Mouse (Mus musculus) erythroblast, embryonic 14.5 days (primary cell): ENCODE measurements around the gene Pla2g1b. TPM values are rescaled to one million over a fixed set of nuclear protein-coding genes. Genes with fewer than 3 reads are reported as not detected.

ENCODE experiments used
- H3K27me3 ChIP-seq: 2 replicates; pipeline ENCODE4 v1.6.1; 2012; ENCODE audit warnings: inconsistent platforms; ENCODE audit not compliant: control insufficient read depth
- H3K36me3 ChIP-seq: 2 replicates; pipeline ENCODE4 v1.6.1; 2012; ENCODE audit warnings: mild to moderate bottlenecking, inconsistent platforms; ENCODE audit not compliant: control insufficient read depth
- H3K4me1 ChIP-seq: 2 replicates; pipeline ENCODE4 v1.6.1; 2012; ENCODE audit warnings: inconsistent platforms; ENCODE audit not compliant: control insufficient read depth
- H3K4me3 ChIP-seq: replicated peaks from 2 replicates; pipeline ENCODE3; 2012; ENCODE audit warnings: moderate library complexity, mild to moderate bottlenecking, inconsistent platforms
- H3K9me3 ChIP-seq: 2 replicates; pipeline ENCODE4 v1.6.1; 2012; ENCODE audit warnings: low read length, inconsistent platforms, mixed read lengths; ENCODE audit not compliant: control insufficient read depth
- GATA1 ChIP-seq: IDR thresholded peaks from 2 replicates; pipeline ENCODE4 v1.6.1; 2012; ENCODE audit warnings: low read length, inconsistent platforms, mixed read lengths
- TAL1 ChIP-seq: IDR thresholded peaks from 3 replicates; pipeline ENCODE4 v1.6.1; 2012; ENCODE audit warnings: low read length, inconsistent platforms, mixed read lengths
- polyA plus RNA-seq: library from polyadenylated mRNA; stranded (reverse); fragments of >175 nt; gene quantifications from 2 replicates; pipeline ENCODE4 v1.2.3, GENCODE M21; 2012

Pla2g1b gene
- polyA plus RNA-seq, 1 experiment, result not detected

- H3K4me3 ChIP-seq, result no peak overlapping the region
- no peaks in the 10 kb centered on the region; the same call in 1 of the 2 replicates for H3K36me3 ChIP-seq
- no peaks in the 10 kb centered on the region for H3K4me1 ChIP-seq
- TF ChIP-seq GATA1, result no peak
- TF ChIP-seq TAL1, result no peak
- H3K27me3 ChIP-seq, result no peaks in the 10 kb centered on the region; the same call in 1 of the 2 replicates
- H3K9me3 ChIP-seq, result no peaks in the 10 kb centered on the region
These were observed 21.9 kb upstream of the Pla2g1b start for GRCm38 (mm10) chr5:115444130-115444529.

DNA sequence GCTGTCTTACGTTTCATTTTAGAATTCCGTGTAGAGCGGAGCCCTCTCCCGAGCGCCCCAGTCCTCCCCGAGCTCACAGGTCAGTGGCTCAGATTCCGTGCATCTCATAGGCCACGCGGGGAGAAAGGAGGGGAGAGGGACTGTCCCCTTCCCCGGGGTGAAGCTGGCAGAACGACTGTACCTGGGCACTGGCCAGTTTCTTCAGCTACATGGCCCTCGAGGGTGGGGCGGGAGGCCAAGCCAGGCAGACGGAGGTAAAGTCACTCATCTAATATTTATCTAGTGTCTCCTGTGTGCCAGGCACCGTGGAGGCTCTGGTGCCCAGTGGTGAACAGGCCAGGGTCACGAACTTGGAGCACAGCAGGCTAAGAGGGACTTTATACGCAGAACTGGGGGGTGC is 19.0 kb upstream of the Pla2g1b start:
- TF ChIP-seq TAL1 (no peak), GATA1 (no peak)
- Histone ChIP-seq H3K36me3 (no peaks in the 10 kb centered on the region; the same call in 1 of the 2 replicates), H3K9me3 (no peaks in the 10 kb centered on the region), H3K27me3 (no peaks in the 10 kb centered on the region), H3K4me3 (no peak overlapping the region), H3K4me1 (no peaks in the 10 kb centered on the region)

- H3K9me3 ChIP-seq, result no peaks in the 10 kb centered on the region
- H3K36me3 ChIP-seq, result no peaks in the 10 kb centered on the region; the same call in 1 of the 2 replicates
- no peak for TF ChIP-seq TAL1
- no peak for TF ChIP-seq GATA1
- H3K4me1 ChIP-seq, result no peaks in the 10 kb centered on the region
- no peaks in the 10 kb centered on the region for H3K27me3 ChIP-seq
- H3K4me3 ChIP-seq, result no peak overlapping the region
These were observed 16.8 kb upstream of the Pla2g1b start for GRCm38 (mm10) chr5:115449247-115449646.

DNA sequence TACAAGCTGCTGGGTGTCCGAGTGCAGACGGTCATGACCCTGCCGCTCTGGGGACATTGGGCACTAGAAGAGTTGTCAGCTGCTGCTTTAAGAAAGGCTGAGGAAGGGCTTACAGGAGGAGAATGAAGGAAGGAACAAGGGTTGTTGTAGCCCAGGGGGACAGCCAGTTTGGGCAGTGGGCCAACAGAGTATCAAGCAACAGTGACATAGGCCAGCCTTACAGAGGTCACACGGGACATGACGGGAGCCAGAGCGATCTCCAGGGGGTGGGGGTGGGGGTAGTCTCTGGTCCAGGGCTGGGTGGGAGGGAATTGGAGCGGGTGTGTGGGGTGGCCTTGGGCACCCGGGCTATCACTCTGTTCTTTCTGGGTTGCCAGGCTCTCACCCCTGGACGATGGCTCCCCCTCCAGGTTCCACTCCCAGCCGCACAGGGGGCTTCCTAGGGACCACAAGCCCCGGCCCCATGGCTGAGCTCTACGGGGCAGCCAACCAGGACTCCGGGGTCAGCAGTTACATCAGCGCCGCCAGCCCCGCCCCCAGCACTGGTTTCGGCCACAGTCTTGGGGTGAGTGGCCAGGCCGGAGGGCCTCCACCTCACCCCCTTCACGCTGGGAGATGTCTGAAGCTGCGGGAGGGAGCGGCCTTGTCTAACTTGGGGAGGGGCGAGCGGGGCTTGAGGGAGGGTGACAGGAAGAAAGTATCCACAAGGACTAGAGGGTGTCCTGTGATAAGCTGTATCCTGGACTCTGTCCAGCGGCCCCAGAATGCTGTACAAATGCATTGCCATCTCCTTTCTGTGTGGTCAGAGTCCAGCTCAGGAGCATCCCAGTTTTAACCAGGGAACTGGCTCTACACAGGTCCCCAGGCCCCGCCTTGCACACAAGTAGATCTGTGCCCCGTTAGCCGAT is 15.4 kb upstream of the Pla2g1b start:
- H3K9me3 ChIP-seq, result no peaks in the 10 kb centered on the region
- H3K36me3 ChIP-seq, result no peaks in the 10 kb centered on the region
- TF ChIP-seq TAL1 (no peak), GATA1 (no peak)
- H3K4me3 ChIP-seq, result no peak overlapping the region
- H3K4me1 ChIP-seq, result no peaks in the 10 kb centered on the region
- H3K27me3 ChIP-seq, result no peaks in the 10 kb centered on the region

GRCm38 (mm10) chr5:115454422-115455090 is 11.5 kb upstream of the Pla2g1b start:
- TF ChIP-seq GATA1 (no peak), TAL1 (no peak)
- no peaks in the 10 kb centered on the region for H3K36me3 ChIP-seq
- no peak overlapping the region for H3K4me3 ChIP-seq
- peaks cover 4% of the 10 kb centered on the region for H3K27me3 ChIP-seq
- H3K4me1 ChIP-seq, result no peaks in the 10 kb centered on the region
- H3K9me3 ChIP-seq, result no peaks in the 10 kb centered on the region

DNA sequence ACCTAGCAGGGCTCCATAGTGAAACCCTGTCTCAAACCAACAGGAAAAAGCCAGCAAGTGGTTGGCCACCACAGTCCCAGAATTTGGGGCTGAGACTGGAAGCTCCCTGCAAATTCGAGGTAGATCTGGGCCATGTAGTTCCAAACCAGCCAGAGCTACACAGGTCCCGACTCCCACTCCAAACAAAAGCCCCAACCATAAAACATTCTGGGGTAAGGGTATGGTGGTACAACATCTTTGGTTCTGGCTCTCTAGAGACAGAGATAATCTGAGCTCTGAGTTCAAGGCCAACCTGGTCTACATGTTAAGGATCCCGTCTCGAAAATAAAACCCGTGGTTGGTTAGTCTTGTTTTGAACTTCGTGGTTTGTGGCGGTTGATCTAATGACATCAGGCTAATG is 10.2 kb upstream of the Pla2g1b start:
- Histone ChIP-seq H3K9me3 (peaks cover 3% of the 10 kb centered on the region; the same call in 1 of the 2 replicates), H3K27me3 (peaks cover 7% of the 10 kb centered on the region), H3K36me3 (no peaks in the 10 kb centered on the region), H3K4me1 (no peaks in the 10 kb centered on the region), H3K4me3 (no peak overlapping the region)
- no peak for TF ChIP-seq GATA1

- H3K36me3 ChIP-seq, result no peaks in the 10 kb centered on the region
- TF ChIP-seq GATA1 (no peak), TAL1 (no peak)
- no peaks in the 10 kb centered on the region for H3K4me1 ChIP-seq
- peaks cover 3% of the 10 kb centered on the region; the same call in 1 of the 2 replicates for H3K9me3 ChIP-seq
- no peak overlapping the region for H3K4me3 ChIP-seq
- H3K27me3 ChIP-seq, result peaks cover 7% of the 10 kb centered on the region
These were observed 7.1 kb upstream of the Pla2g1b start for GRCm38 (mm10) chr5:115458918-115459317.

- no peak for TF ChIP-seq GATA1
- no peak for TF ChIP-seq TAL1
- Histone ChIP-seq H3K4me3 (no peak overlapping the region), H3K4me1 (peaks cover 5% of the 10 kb centered on the region), H3K36me3 (no peaks in the 10 kb centered on the region), H3K9me3 (peaks cover 3% of the 10 kb centered on the region; the same call in 1 of the 2 replicates), H3K27me3 (peaks cover 5% of the 10 kb centered on the region; the same call in 1 of the 2 replicates)
These were observed 1.5 kb upstream of the Pla2g1b start for GRCm38 (mm10) chr5:115464408-115465115.

- H3K27me3 ChIP-seq, result peaks cover 16% of the 10 kb centered on the region
- no peaks in the 10 kb centered on the region for H3K36me3 ChIP-seq
- no peaks in the 10 kb centered on the region for H3K9me3 ChIP-seq
- H3K4me1 ChIP-seq, result peaks cover 11% of the 10 kb centered on the region
- TF ChIP-seq GATA1 (no peak), TAL1 (no peak)
- H3K4me3 ChIP-seq, result no peak overlapping the region
These were observed 3.7 kb downstream of the Pla2g1b start for GRCm38 (mm10) chr5:115469791-115470190.
